Mouse (Mus musculus): Measurements from ENCODE around the gene Srp9. TPM values are rescaled to one million over a fixed set of nuclear protein-coding genes. Genes with fewer than 3 reads are reported as not detected.
A peak's percentile ranks its signal among the peaks of the same experiment; 100 is the strongest.

The Srp9 gene
- total and polyA plus RNA-seq, 2 experiments from 2014 or later = 65.0 to 147 TPM

DNA sequence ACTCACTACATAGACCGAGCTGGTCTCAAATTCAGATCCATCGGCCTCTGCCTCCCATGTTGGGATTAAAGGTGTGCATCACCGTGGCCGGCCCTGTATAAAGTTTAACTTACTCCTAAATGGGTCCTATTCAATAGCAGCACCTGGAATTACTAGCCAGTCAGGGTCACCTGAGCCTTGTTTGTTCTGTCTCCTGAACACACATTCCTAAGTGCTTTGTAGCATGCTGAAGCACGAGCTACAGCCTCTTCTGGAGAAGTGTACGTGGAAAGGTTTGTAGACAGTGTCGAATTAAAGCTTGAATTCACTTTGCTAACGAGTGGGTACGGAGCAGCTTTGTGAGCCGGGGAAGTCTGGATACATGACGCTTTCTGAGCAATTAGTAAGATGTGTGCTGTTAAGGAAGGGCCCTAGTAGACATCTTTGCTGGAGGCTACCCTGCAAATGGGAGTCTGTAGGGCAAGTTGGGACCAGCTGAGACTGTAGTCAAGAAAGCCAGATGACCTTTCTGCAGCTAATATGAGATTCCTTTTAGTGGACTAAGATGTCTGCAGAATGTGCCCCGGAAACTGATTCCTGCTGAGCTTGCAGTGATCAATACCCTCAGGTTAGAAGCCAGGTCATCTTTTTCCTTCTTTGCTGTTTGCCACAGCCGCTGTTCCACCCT is 32.7 kb upstream of the Srp9 start:
- no peak overlapping the region for H3K27ac ChIP-seq (ENCODE audit: low read depth)

DNA sequence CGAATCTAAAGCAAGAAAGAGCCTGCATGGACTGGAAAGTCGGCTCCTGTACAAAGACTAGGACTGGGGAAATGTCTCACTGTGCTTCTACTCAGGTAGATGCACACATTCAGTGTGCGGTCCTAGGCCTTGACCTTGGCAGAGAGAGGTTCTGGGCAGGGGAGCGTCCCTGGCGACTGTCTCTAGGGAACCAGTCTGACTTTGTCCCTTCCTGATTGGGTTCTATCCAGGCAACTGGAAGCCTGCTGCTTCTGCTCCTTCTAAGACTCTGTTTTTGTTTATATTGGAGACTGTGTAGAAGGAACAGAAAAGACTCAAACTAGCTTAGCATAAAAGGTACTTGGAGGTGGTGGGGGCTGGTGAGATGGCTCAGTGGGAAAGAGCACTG is 32.1 kb upstream of the Srp9 start:
- H3K4me2 ChIP-seq (ENCODE audit: low read depth, low read length) = no peak overlapping the region
- peaks cover 40% of the 10 kb centered on the region for H3K4me1 ChIP-seq (ENCODE audit: control insufficient read depth, insufficient read depth)
- H3K27me3 ChIP-seq (ENCODE audit: control insufficient read depth, insufficient read depth, low read length) = no peaks in the 10 kb centered on the region
- ATAC-seq (ENCODE audit: insufficient read depth, low read depth) = no peak
- no peak for DNase-seq (ENCODE audit: low spot score)
- TF ChIP-seq EP300 (IDR thresholded peaks at IDR 0.05; ENCODE audit: low read depth) = no peak
- TF ChIP-seq CTCF (IDR thresholded peaks at IDR 0.05; ENCODE audit: low read depth) = no peak
- H3K27ac ChIP-seq (ENCODE audit: low read depth) = no peak overlapping the region
- no peak overlapping the region for H3K4me3 ChIP-seq (ENCODE audit: low read depth, low read length)
- H3K9ac ChIP-seq (replicated peaks; ENCODE audit: low read depth, low read length) = no peak overlapping the region
- no peaks in the 10 kb centered on the region for H3K9me3 ChIP-seq (replicated peaks; ENCODE audit: control insufficient read depth, low read length)
- WGBS = 70% methylated on average over 5 of the region's 5 CpGs
- H3K36me3 ChIP-seq (replicated peaks; ENCODE audit: control insufficient read depth, insufficient read depth, low read length) = no peaks in the 10 kb centered on the region

More for the DNA sequence above, 32.7 kb upstream of the Srp9 start:
- WGBS = 86% methylated on average over 13 of the region's 13 CpGs
- Histone ChIP-seq H3K4me2 (ENCODE audit: low read depth, low read length) (no peak overlapping the region), H3K27me3 (ENCODE audit: control insufficient read depth, insufficient read depth, low read length) (no peaks in the 10 kb centered on the region), H3K4me1 (ENCODE audit: control insufficient read depth, insufficient read depth) (peaks cover 45% of the 10 kb centered on the region), H3K9ac (replicated peaks; ENCODE audit: low read depth, low read length) (no peak overlapping the region), H3K36me3 (replicated peaks; ENCODE audit: control insufficient read depth, insufficient read depth, low read length) (no peaks in the 10 kb centered on the region), H3K9me3 (replicated peaks; ENCODE audit: control insufficient read depth, low read length) (no peaks in the 10 kb centered on the region), H3K4me3 (ENCODE audit: low read depth, low read length) (no peak overlapping the region)
- ATAC-seq (ENCODE audit: insufficient read depth, low read depth) (no peak), DNase-seq (ENCODE audit: low spot score) (no peak)
- no peak for TF ChIP-seq EP300 (IDR thresholded peaks at IDR 0.05; ENCODE audit: low read depth)
- no peak for TF ChIP-seq CTCF (IDR thresholded peaks at IDR 0.05; ENCODE audit: low read depth)

DNA sequence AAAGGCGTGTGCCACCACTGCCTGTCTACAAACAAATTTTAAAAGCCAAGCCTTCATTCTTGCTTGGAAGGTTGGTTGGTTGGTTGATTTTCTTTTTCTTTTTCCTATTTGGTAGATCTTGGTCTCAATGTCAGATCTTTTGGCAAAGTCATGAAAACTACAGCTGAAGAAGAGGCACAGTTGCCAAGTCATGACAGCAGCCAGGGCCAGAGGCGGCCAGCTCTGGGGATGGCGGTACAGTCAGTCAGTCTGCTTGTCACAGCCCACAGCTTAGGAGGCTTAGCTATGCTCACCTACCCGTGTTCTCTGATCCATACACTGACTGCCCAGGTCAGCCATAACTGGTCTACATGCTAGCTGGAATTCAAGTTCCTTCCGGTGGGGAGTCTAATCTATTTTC is 31.1 kb upstream of the Srp9 start:
- ATAC-seq (ENCODE audit: insufficient read depth, low read depth) (no peak), DNase-seq (ENCODE audit: low spot score) (no peak)
- Histone ChIP-seq H3K27ac (ENCODE audit: low read depth) (no peak overlapping the region), H3K4me1 (ENCODE audit: control insufficient read depth, insufficient read depth) (peaks cover 34% of the 10 kb centered on the region), H3K36me3 (replicated peaks; ENCODE audit: control insufficient read depth, insufficient read depth, low read length) (no peaks in the 10 kb centered on the region), H3K27me3 (ENCODE audit: control insufficient read depth, insufficient read depth, low read length) (no peaks in the 10 kb centered on the region), H3K4me2 (ENCODE audit: low read depth, low read length) (no peak overlapping the region), H3K9ac (replicated peaks; ENCODE audit: low read depth, low read length) (no peak overlapping the region), H3K9me3 (replicated peaks; ENCODE audit: control insufficient read depth, low read length) (no peaks in the 10 kb centered on the region), H3K4me3 (ENCODE audit: low read depth, low read length) (no peak overlapping the region)
- 88% methylated on average over 5 of the region's 5 CpGs for WGBS
- no peak for TF ChIP-seq EP300 (IDR thresholded peaks at IDR 0.05; ENCODE audit: low read depth)
- TF ChIP-seq CTCF (IDR thresholded peaks at IDR 0.05; ENCODE audit: low read depth) = no peak

DNA sequence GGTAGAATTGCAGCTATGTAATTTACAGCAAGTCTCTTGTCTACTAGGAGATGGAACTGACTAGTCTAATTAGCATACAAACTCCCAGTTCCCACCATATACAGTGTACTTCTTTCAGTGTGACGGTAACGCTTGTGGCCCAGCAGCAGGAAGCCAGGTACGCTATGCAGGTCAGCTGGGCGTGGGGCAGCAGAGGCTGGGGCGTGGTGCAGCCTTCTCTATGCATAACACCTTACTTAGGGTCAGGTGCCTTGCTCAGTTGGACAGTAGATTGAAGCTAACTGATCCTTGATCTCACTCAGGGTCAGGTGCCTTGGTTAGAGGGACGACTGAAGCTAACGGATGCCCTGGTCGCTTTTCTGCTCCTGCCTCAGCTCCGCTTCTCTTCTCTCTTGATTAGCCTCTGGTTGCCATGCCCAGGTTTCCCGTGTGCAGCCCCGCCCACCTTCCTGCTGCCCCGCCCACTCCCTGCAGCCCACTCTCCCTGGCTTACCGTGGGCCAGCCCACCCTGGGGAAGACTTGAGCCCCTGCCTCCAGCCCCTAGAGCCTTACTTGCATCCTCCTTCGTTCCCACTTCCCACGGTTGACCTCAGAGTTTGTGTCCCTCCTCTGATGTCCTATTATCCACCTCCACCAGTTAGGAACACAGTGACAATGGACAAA is 29.9 kb upstream of the Srp9 start:
- ATAC-seq (ENCODE audit: insufficient read depth, low read depth) = no peak
- Histone ChIP-seq H3K27me3 (ENCODE audit: control insufficient read depth, insufficient read depth, low read length) (no peaks in the 10 kb centered on the region), H3K4me3 (ENCODE audit: low read depth, low read length) (no peak overlapping the region), H3K4me1 (ENCODE audit: control insufficient read depth, insufficient read depth) (peaks cover 26% of the 10 kb centered on the region), H3K36me3 (replicated peaks; ENCODE audit: control insufficient read depth, insufficient read depth, low read length) (no peaks in the 10 kb centered on the region), H3K9me3 (replicated peaks; ENCODE audit: control insufficient read depth, low read length) (no peaks in the 10 kb centered on the region), H3K4me2 (ENCODE audit: low read depth, low read length) (no peak overlapping the region; the same call in 1 of the 2 replicates), H3K27ac (ENCODE audit: low read depth) (no peak overlapping the region), H3K9ac (replicated peaks; ENCODE audit: low read depth, low read length) (no peak overlapping the region)
- no peak for TF ChIP-seq EP300 (IDR thresholded peaks at IDR 0.05; ENCODE audit: low read depth)
- TF ChIP-seq CTCF (IDR thresholded peaks at IDR 0.05; ENCODE audit: low read depth) = no peak
- 55% methylated on average over 15 of the region's 15 CpGs for WGBS
- DNase-seq (ENCODE audit: low spot score) = no peak

DNA sequence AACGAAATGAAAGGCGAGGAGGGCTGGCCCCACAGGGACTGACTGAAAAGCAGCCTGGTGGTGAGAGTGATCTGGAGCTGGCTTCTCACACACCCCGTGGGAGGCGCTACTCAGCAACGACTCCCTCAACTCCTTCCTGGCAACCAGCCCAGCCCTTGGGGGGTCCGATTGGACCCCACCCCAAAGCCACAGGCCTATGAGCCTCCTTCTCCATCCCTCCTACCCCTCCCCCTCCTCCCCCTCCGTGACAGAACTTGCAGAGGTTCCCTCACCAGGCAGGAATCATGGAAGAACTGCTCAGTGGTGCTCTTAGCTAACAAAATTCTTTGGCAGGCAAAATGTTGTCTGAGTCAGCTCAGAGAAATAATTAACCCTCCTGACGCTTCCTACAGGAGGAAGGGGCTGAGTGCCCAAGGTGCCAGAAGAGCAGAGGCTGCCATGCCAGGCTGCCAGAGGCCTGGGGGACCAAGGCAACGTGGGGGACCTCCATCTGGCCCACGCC is 29.2 kb upstream of the Srp9 start:
- 25% methylated on average over 10 of the region's 10 CpGs for WGBS
- TF ChIP-seq CTCF (IDR thresholded peaks at IDR 0.05; ENCODE audit: low read depth) (no peak), EP300 (IDR thresholded peaks at IDR 0.05; ENCODE audit: low read depth) (no peak)
- Histone ChIP-seq H3K4me3 (ENCODE audit: low read depth, low read length) (no peak overlapping the region), H3K36me3 (replicated peaks; ENCODE audit: control insufficient read depth, insufficient read depth, low read length) (no peaks in the 10 kb centered on the region), H3K9ac (replicated peaks; ENCODE audit: low read depth, low read length) (no peak overlapping the region), H3K4me2 (ENCODE audit: low read depth, low read length) (peak overlapping the region; percentile 25; the same call in 1 of the 2 replicates), H3K27ac (ENCODE audit: low read depth) (no peak overlapping the region), H3K27me3 (ENCODE audit: control insufficient read depth, insufficient read depth, low read length) (no peaks in the 10 kb centered on the region), H3K4me1 (ENCODE audit: control insufficient read depth, insufficient read depth) (peaks cover 19% of the 10 kb centered on the region), H3K9me3 (replicated peaks; ENCODE audit: control insufficient read depth, low read length) (no peaks in the 10 kb centered on the region)
- ATAC-seq (ENCODE audit: insufficient read depth, low read depth) = peak; percentile 27; the same call in 1 of the 2 replicates
- peak; percentile 55 for DNase-seq (ENCODE audit: low spot score)
